Mouse (Mus musculus): Measurements from ENCODE around the gene Frem1. TPM values are rescaled to one million over a fixed set of nuclear protein-coding genes. Genes with fewer than 3 reads are reported as not detected.
A peak's percentile ranks its signal among the peaks of the same experiment; 100 is the strongest.

Gene Frem1
- 4.0 and 4.1 TPM in 2 replicates for polyA plus RNA-seq (2015; fragmentation: Nextera tagmentation; extraction: Ambion mirVana)

DNA sequence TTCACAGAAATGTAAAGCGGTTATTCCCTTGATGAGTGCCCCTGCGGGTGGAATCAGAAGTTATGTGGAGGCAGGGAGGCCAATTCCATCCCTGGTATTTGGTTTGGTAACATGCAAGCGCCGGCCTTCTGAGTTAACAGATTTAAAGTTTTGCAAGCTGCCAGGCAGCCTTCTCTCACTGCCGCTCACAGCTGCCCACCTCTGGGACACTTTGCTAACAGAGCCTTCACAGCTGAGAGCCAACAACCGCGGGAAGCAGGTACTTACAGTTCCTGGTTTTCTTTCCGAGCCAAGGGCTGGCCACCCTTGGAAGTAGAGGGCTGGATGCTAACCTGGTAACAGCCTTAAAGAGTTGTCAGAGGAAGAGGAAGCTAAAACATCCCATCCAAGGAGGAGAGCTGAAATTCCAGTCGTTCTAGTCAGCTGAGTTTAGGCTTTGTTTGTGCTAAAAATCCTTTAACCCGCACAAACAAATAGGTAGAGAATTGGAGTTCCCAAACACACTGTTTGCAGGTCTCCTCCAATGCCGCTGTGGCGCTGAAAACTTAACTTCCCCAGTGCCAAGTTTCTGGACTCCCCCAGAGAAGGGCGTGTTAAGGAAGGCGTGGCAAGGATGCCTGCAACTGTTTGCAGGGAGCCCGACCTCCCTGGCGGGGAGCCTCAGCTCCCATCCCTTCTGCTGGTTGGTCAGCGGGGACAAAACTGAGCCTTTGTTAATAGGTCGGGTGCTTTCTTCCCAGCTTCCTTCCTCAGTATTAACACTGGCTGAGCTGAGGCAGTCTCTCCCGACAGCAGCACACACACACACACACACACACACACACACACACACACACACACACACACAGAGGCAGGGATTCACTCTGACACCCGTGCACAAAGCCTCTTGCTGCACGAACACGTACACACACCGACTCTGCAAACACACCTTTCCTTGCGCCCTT, at the start of gene Frem1:
Frem1 (minus strand) TSS at position 706 of the 944 bp plus-strand sequence.
- Histone ChIP-seq H3K4me1 (ENCODE audit: control insufficient read depth, insufficient read depth, low read length) (peaks cover 13% of the 10 kb centered on the region), H3K27me3 (replicated peaks; ENCODE audit: control insufficient read depth, insufficient read depth, low read length) (no peaks in the 10 kb centered on the region), H3K9me3 (ENCODE audit: control insufficient read depth, low read length) (no peaks in the 10 kb centered on the region), H3K9ac (ENCODE audit: low read depth, low read length) (peak within 1 kb of the TSS; percentile 66), H3K4me2 (ENCODE audit: low read depth, low read length) (peak within 1 kb of the TSS; percentile 56), H3K4me3 (ENCODE audit: low read length) (peak within 1 kb of the TSS; percentile 53), H3K36me3 (ENCODE audit: control insufficient read depth, insufficient read depth, low read length) (no peaks in the 10 kb centered on the region), H3K27ac (ENCODE audit: low read length) (peak within 1 kb of the TSS; percentile 72)
- WGBS = 3% methylated on average over 24 of the region's 24 CpGs
- ATAC-seq = peak; percentile 89

GRCm38 (mm10) chr4:83099025-83099424, 46.9 kb upstream of the Frem1 start:
- Histone ChIP-seq H3K4me3 (ENCODE audit: low read length) (no peak overlapping the region), H3K27me3 (replicated peaks; ENCODE audit: control insufficient read depth, insufficient read depth, low read length) (no peaks in the 10 kb centered on the region), H3K4me1 (ENCODE audit: control insufficient read depth, insufficient read depth, low read length) (no peaks in the 10 kb centered on the region), H3K9ac (ENCODE audit: low read depth, low read length) (no peak overlapping the region), H3K4me2 (ENCODE audit: low read depth, low read length) (no peak overlapping the region), H3K9me3 (ENCODE audit: control insufficient read depth, low read length) (no peaks in the 10 kb centered on the region), H3K27ac (ENCODE audit: low read length) (no peak overlapping the region), H3K36me3 (ENCODE audit: control insufficient read depth, insufficient read depth, low read length) (no peaks in the 10 kb centered on the region)
- peak; percentile 87 for ATAC-seq
- 70% methylated on average over 7 of the region's 7 CpGs for WGBS

DNA sequence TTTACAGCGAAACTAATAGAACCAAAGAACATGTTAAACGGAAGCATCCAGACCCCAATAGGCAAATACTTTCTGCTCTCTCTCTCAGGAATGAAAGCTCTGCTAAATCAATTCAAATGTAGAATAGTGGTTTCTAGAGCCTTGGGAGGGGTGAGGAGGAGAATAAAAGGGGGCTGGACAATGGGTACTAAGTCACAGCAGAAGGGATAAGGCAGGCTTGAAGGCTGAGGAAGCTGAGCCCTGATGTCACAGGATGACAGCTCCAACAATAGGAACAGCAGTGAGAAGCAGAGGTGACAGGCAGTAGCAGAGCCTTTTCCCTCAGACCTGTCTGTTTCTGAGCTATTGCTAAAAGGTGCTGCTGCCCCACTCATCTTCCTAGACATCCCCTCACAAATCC, 41.8 kb upstream of the Frem1 start:
- no peak overlapping the region for H3K9ac ChIP-seq (ENCODE audit: low read depth, low read length)
- WGBS = 87% methylated on average over 2 of the region's 2 CpGs
- H3K27me3 ChIP-seq (replicated peaks; ENCODE audit: control insufficient read depth, insufficient read depth, low read length) = no peaks in the 10 kb centered on the region
- no peak overlapping the region for H3K4me2 ChIP-seq (ENCODE audit: low read depth, low read length)
- ATAC-seq = no peak
- H3K36me3 ChIP-seq (ENCODE audit: control insufficient read depth, insufficient read depth, low read length) = no peaks in the 10 kb centered on the region
- H3K4me1 ChIP-seq (ENCODE audit: control insufficient read depth, insufficient read depth, low read length) = no peaks in the 10 kb centered on the region
- H3K27ac ChIP-seq (ENCODE audit: low read length) = no peak overlapping the region
- H3K4me3 ChIP-seq (ENCODE audit: low read length) = no peak overlapping the region
- no peaks in the 10 kb centered on the region for H3K9me3 ChIP-seq (ENCODE audit: control insufficient read depth, low read length)

GRCm38 (mm10) chr4:83090691-83091448, 38.7 kb upstream of the Frem1 start:
- H3K4me3 ChIP-seq (ENCODE audit: low read length) = no peak overlapping the region
- H3K27me3 ChIP-seq (replicated peaks; ENCODE audit: control insufficient read depth, insufficient read depth, low read length) = no peaks in the 10 kb centered on the region
- no peak overlapping the region for H3K27ac ChIP-seq (ENCODE audit: low read length)
- no peaks in the 10 kb centered on the region for H3K9me3 ChIP-seq (ENCODE audit: control insufficient read depth, low read length)
- H3K36me3 ChIP-seq (ENCODE audit: control insufficient read depth, insufficient read depth, low read length) = no peaks in the 10 kb centered on the region
- no peak for ATAC-seq
- no peaks in the 10 kb centered on the region for H3K4me1 ChIP-seq (ENCODE audit: control insufficient read depth, insufficient read depth, low read length)
- H3K4me2 ChIP-seq (ENCODE audit: low read depth, low read length) = no peak overlapping the region
- H3K9ac ChIP-seq (ENCODE audit: low read depth, low read length) = no peak overlapping the region
- WGBS = 69% methylated on average over 6 of the region's 6 CpGs

DNA sequence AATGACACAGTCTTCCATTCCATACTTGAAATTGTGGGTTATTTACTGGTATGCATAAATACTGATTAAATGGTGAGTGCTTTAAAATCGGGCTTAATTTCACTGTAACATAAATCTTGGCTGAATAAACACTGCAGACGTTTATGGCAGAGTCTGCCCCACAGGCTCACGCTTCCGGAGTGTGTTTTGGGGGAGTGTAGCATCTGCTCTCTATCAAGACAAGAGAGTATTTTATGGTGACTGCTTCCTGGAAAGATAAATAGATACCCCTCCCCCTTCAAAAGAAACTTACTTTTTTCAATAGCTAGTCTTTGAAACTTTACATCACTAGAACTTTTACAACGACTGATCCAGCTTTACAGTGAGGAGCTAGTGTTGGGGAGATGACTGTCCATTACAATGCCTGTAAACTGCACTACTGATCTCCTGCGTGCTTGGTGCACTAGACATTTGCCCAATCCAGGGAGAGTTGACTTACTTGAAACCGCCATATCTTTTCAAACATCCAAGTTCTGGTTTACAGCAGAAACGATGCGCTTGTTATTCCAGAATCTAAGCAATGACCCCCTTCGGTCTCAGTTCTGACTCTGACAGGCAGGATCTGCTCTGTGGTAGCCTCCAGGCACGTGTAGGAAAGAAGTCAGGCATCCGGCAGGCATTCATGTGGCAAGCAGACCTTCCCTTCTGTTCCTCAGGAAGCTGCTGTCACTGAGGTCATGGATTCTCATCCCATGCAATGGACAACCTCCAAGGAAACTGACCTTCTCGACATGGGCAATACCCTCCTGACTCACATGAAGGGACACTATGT, 28.4 kb upstream of the Frem1 start:
- peak overlapping the region; percentile 50 for H3K27ac ChIP-seq (ENCODE audit: low read length)
- ATAC-seq = peak; percentile 95
- H3K4me3 ChIP-seq (ENCODE audit: low read length) = no peak overlapping the region
- H3K4me1 ChIP-seq (ENCODE audit: control insufficient read depth, insufficient read depth, low read length) = peaks cover 11% of the 10 kb centered on the region; the same call in 1 of the 2 replicates
- no peaks in the 10 kb centered on the region for H3K27me3 ChIP-seq (replicated peaks; ENCODE audit: control insufficient read depth, insufficient read depth, low read length)
- 14% methylated on average over 13 of the region's 13 CpGs for WGBS
- H3K4me2 ChIP-seq (ENCODE audit: low read depth, low read length) = 0 out of 2 replicates have a peak overlapping the region, but pooled peaks have one; percentile 1
- no peaks in the 10 kb centered on the region for H3K36me3 ChIP-seq (ENCODE audit: control insufficient read depth, insufficient read depth, low read length)
- no peaks in the 10 kb centered on the region for H3K9me3 ChIP-seq (ENCODE audit: control insufficient read depth, low read length)
- no peak overlapping the region for H3K9ac ChIP-seq (ENCODE audit: low read depth, low read length)

DNA sequence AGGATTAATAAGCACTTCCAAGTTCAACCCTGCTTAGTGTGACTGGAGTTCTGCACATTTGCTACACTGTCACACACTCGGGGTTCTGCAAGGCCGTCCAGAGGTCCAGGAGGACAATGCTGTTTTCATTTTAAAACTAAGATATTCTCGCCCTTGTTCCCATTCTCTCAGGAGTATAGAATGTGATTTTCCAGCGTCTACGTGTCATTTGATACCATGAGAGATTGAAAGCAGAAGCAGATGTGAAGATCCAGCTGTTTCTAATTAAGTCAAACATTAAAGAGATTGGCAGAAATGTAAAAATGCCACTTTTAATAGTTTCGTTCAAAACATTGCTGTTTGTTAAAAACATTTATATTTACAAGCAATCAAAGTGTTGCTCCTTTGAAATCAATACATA, 12.1 kb upstream of the Frem1 start:
- H3K36me3 ChIP-seq (ENCODE audit: control insufficient read depth, insufficient read depth, low read length) = no peaks in the 10 kb centered on the region
- no peak overlapping the region for H3K9ac ChIP-seq (ENCODE audit: low read depth, low read length)
- no peak overlapping the region for H3K27ac ChIP-seq (ENCODE audit: low read length)
- ATAC-seq = no peak
- H3K27me3 ChIP-seq (replicated peaks; ENCODE audit: control insufficient read depth, insufficient read depth, low read length) = no peaks in the 10 kb centered on the region
- H3K4me3 ChIP-seq (ENCODE audit: low read length) = no peak overlapping the region
- no peaks in the 10 kb centered on the region for H3K4me1 ChIP-seq (ENCODE audit: control insufficient read depth, insufficient read depth, low read length)
- no peak overlapping the region for H3K4me2 ChIP-seq (ENCODE audit: low read depth, low read length)
- no peaks in the 10 kb centered on the region for H3K9me3 ChIP-seq (ENCODE audit: control insufficient read depth, low read length)
- 55% methylated on average over 6 of the region's 6 CpGs for WGBS

DNA sequence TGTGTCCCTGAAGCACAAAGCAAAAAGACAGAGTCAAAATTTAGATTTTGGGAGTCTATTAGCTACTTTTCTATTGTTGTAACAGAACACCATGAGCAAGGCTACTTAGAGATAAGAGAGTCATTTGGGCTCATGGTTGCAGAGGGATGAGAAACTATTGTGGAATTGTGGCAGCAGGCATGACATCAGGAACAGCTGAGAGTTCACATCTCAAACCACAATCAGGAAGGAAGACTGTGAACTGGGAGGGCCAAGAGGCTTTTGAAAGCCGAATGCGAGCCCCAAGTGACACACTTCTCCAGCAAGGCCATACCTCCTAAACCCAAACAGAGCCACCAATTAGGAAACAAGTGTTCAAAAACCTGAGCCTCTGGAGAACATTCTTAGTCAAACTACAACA, 9.4 kb upstream of the Frem1 start:
- Histone ChIP-seq H3K4me3 (ENCODE audit: low read length) (no peak overlapping the region), H3K9me3 (ENCODE audit: control insufficient read depth, low read length) (no peaks in the 10 kb centered on the region), H3K27ac (ENCODE audit: low read length) (no peak overlapping the region), H3K36me3 (ENCODE audit: control insufficient read depth, insufficient read depth, low read length) (no peaks in the 10 kb centered on the region), H3K9ac (ENCODE audit: low read depth, low read length) (no peak overlapping the region), H3K27me3 (replicated peaks; ENCODE audit: control insufficient read depth, insufficient read depth, low read length) (no peaks in the 10 kb centered on the region), H3K4me2 (ENCODE audit: low read depth, low read length) (no peak overlapping the region), H3K4me1 (ENCODE audit: control insufficient read depth, insufficient read depth, low read length) (no peaks in the 10 kb centered on the region)
- no peak for ATAC-seq
- 69% methylated on average over 2 of the region's 2 CpGs for WGBS

- ATAC-seq = no peak
- Histone ChIP-seq H3K9ac (ENCODE audit: low read depth, low read length) (no peak overlapping the region), H3K4me2 (ENCODE audit: low read depth, low read length) (no peak overlapping the region), H3K4me1 (ENCODE audit: control insufficient read depth, insufficient read depth, low read length) (no peaks in the 10 kb centered on the region), H3K27me3 (replicated peaks; ENCODE audit: control insufficient read depth, insufficient read depth, low read length) (no peaks in the 10 kb centered on the region), H3K4me3 (ENCODE audit: low read length) (no peak overlapping the region), H3K36me3 (ENCODE audit: control insufficient read depth, insufficient read depth, low read length) (no peaks in the 10 kb centered on the region), H3K9me3 (ENCODE audit: control insufficient read depth, low read length) (no peaks in the 10 kb centered on the region), H3K27ac (ENCODE audit: low read length) (no peak overlapping the region)
- WGBS = 75% methylated on average over 2 of the region's 2 CpGs
Measured at GRCm38 (mm10) chr4:83058617-83059016, 6.5 kb upstream of the Frem1 start.

DNA sequence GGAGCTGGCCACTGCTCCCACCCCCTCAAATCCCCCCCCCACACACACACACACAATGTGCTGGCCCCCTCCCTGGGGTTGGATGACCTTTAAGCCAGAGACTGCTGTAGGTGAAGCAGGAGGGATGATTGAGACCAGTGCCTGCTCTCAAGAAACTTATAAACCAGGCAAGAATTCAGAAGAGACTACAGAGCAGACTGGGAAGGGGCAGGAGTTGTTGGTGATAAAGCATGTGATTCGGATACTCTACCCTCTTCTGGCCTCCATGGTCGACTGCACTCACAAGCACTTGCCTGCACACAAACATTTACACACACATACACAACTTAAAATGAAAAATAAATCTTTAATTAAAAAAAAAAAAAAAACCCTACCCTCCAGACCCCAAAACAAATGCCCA, 6.0 kb upstream of the Frem1 start:
- H3K27ac ChIP-seq (ENCODE audit: low read length) = no peak overlapping the region

More for the DNA sequence above, 6.0 kb upstream of the Frem1 start:
- Histone ChIP-seq H3K36me3 (ENCODE audit: control insufficient read depth, insufficient read depth, low read length) (no peaks in the 10 kb centered on the region), H3K9ac (ENCODE audit: low read depth, low read length) (no peak overlapping the region), H3K9me3 (ENCODE audit: control insufficient read depth, low read length) (no peaks in the 10 kb centered on the region), H3K4me3 (ENCODE audit: low read length) (no peak overlapping the region), H3K4me2 (ENCODE audit: low read depth, low read length) (no peak overlapping the region), H3K27me3 (replicated peaks; ENCODE audit: control insufficient read depth, insufficient read depth, low read length) (no peaks in the 10 kb centered on the region), H3K4me1 (ENCODE audit: control insufficient read depth, insufficient read depth, low read length) (no peaks in the 10 kb centered on the region)
- ATAC-seq = no peak
- WGBS = 38% methylated on average over 2 of the region's 2 CpGs

All from intestine, embryonic 16.5 days (tissue).